Mouse (Mus musculus) intestine, embryonic 16.5 days (tissue): ENCODE data around the gene Aebp1. TPM values are rescaled to one million over a fixed set of nuclear protein-coding genes. Genes with fewer than 3 reads are reported as not detected.
A peak's percentile ranks its signal among the peaks of the same experiment; 100 is the strongest.

Source experiments
- ATAC-seq: fragments of 200-750 bp; cut with Nextera tagmentation; 2 replicates; pipeline ENCODE4 v1.8.0; 2017; ENCODE audit warnings: moderate TSS enrichment, moderate library complexity
- H3K27ac ChIP-seq: fragments of 300-500 bp; sonication (generic); 2 replicates; pipeline ENCODE4 v1.5.1; 2014; ENCODE audit warnings: mild to moderate bottlenecking, low read length
- H3K27me3 ChIP-seq: fragments of 300-500 bp; sonication (generic); replicated peaks from 2 replicates; pipeline ENCODE4 v1.6.1; 2014; ENCODE audit warnings: low read length, control low read depth, mixed read lengths; ENCODE audit not compliant: control insufficient read depth, insufficient read depth
- H3K36me3 ChIP-seq: fragments of 300-500 bp; sonication (generic); 2 replicates; pipeline ENCODE4 v1.6.1; 2014; ENCODE audit warnings: low read length, control low read depth; ENCODE audit not compliant: control insufficient read depth, insufficient read depth
- H3K4me1 ChIP-seq: fragments of 300-500 bp; sonication (generic); 2 replicates; pipeline ENCODE4 v1.6.1; 2014; ENCODE audit warnings: low read length, control low read depth, mixed read lengths; ENCODE audit not compliant: control insufficient read depth, insufficient read depth
- H3K4me2 ChIP-seq: fragments of 300-500 bp; sonication (generic); 2 replicates; pipeline ENCODE4 v1.6.1; 2014; ENCODE audit warnings: low read depth, low read length, control low read depth
- H3K4me3 ChIP-seq: fragments of 300-500 bp; sonication (generic); 2 replicates; pipeline ENCODE4 v1.5.1; 2014; ENCODE audit warnings: mild to moderate bottlenecking, low read length
- H3K9ac ChIP-seq: fragments of 300-500 bp; sonication (generic); 2 replicates; pipeline ENCODE4 v1.6.1; 2014; ENCODE audit warnings: low read depth, low read length
- H3K9me3 ChIP-seq: fragments of 300-500 bp; sonication (generic); 2 replicates; pipeline ENCODE4 v1.6.1; 2016; ENCODE audit warnings: low read length, control low read depth; ENCODE audit not compliant: control insufficient read depth
- WGBS: fragments of 180-500 bp; shearing (Covaris S2); extraction: QIAGEN DNeasy Blood & Tissue Kit; methylation state at CpG from one replicate; pipeline ENCODE4 v1.1.7; 2014; 5-methylcytosine and 5-hydroxymethylcytosine counted together
- polyA plus RNA-seq: library from polyadenylated mRNA; unstranded; fragments of >200 nt; fragmentation: Nextera tagmentation; extraction: Ambion mirVana; gene quantifications from 2 replicates; pipeline ENCODE4 v1.2.1, GENCODE M21; 2015

The Aebp1 gene
- 38.4 and 39.7 TPM in 2 replicates for polyA plus RNA-seq

DNA sequence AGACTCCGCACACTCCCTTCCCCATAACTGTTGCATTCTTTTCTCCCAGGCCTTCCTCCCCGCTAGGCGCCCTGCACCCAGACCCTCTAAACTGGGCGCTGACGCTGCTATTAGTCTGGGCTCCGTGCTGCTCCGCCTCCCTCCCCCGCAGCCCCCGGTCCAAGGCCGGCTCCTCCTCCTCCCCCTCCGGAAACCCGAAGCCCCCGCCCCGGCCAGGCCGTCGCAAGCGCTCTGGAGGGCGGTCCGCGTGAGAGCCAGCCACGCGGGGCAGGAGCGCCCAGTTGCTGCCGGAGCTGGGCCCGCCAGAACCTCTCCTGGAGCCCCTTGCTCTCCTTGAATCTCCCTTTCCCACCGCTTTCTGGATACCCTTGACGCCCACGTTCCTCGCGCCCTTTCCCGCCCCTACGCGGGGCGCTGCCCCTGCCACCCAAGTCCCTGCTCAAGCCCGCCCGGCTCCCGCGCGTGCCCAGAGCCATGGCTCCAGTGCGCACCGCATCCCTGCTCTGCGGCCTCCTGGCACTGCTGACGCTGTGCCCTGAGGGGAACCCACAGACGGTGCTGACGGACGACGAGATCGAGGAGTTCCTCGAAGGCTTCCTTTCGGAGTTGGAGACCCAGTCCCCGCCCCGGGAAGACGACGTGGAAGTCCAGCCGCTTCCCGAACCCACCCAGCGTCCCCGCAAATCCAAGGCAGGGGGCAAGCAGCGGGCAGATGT, at the start of gene Aebp1:
TSS of gene Aebp1 (plus strand) at position 270 of the 716 bp plus-strand sequence.
- WGBS: 2% methylated on average over 56 of the region's 59 CpGs
- peak within 1 kb of the TSS; percentile 24; the same call in 1 of the 2 replicates for H3K27ac ChIP-seq

DNA sequence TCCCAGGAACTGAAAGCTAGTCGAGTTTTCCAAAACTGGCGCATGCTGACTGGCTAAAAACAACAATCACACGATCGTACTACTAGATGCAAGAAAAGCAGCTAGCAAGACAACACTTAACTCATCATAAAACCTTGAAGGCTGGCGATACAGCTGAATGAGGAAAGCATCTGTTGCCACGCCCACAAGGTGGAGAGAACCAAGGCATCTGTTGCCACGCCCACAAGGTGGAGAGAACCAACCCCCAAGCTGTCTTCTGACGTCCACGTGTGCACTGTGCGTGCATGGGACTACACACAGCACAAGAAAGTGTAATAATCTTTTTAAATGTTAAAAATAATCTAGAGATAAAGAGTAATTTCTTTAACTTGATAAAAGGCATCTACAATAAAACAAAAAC, 48.4 kb upstream of the Aebp1 start:
- 74% methylated on average over 10 of the region's 10 CpGs for WGBS

More for the DNA sequence above, at the start of gene Aebp1:
- Histone ChIP-seq H3K27me3 (peaks cover 5% of the 10 kb centered on the region; the same call in 1 of the 2 replicates), H3K9me3 (no peaks in the 10 kb centered on the region), H3K4me1 (peaks cover 13% of the 10 kb centered on the region), H3K4me3 (peak within 1 kb of the TSS; percentile 57), H3K9ac (peak within 1 kb of the TSS; percentile 76), H3K4me2 (peak within 1 kb of the TSS; percentile 79), H3K36me3 (no peaks in the 10 kb centered on the region)
- ATAC-seq: peak; percentile 66

DNA sequence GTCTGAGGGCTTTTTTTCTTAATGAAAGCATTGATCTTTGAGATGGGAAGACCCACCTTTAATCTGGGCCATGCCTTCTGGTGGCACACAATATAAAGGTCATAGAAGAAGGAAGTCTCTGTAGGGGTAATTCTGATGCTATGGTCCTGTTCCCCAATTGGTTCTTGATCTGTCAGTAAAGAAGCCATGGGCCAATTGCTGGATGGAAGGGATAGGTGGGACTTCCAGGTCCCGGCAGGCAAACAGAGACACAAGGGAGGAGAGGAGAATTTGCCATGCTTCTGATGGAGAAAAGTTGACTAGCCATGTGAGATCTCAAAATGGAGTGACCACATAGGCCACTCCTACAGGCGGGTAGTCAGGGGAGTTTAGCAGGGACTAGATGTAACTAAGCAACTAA, 42.5 kb upstream of the Aebp1 start:
- Histone ChIP-seq H3K4me3 (no peak overlapping the region), H3K27ac (no peak overlapping the region), H3K27me3 (no peaks in the 10 kb centered on the region), H3K9ac (no peak overlapping the region), H3K4me2 (no peak overlapping the region), H3K9me3 (no peaks in the 10 kb centered on the region), H3K36me3 (no peaks in the 10 kb centered on the region), H3K4me1 (no peaks in the 10 kb centered on the region)
- WGBS: 81% methylated on average over 2 of the region's 2 CpGs
- ATAC-seq: no peak

More for the DNA sequence above, 48.4 kb upstream of the Aebp1 start:
- no peaks in the 10 kb centered on the region for H3K27me3 ChIP-seq
- ATAC-seq: no peak
- no peak overlapping the region for H3K27ac ChIP-seq
- H3K4me3 ChIP-seq: no peak overlapping the region
- H3K4me2 ChIP-seq: no peak overlapping the region
- H3K9ac ChIP-seq: no peak overlapping the region
- H3K4me1 ChIP-seq: no peaks in the 10 kb centered on the region
- H3K9me3 ChIP-seq: no peaks in the 10 kb centered on the region
- H3K36me3 ChIP-seq: no peaks in the 10 kb centered on the region

DNA sequence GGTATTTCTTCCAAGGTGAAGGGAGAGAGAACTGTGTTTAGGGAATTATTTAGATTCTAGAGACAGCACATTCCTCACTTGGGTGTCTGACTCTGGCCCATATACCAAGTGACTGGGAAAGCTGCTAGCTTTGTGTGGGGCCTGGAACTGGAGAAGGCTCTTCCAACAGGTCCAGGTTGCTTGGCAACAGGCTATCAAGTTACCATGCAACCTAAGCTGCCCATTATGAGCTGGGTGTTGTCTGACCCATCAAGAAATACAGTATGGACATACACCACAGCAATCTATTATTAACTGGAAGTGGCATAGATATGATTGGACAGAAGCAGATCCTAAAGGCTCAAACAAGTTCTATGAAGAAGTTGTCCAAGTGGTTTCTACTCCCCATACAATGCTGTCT, 36.3 kb upstream of the Aebp1 start:
- no peak overlapping the region for H3K27ac ChIP-seq
- no peak for ATAC-seq
- H3K4me3 ChIP-seq: no peak overlapping the region
- H3K27me3 ChIP-seq: no peaks in the 10 kb centered on the region
- peaks cover 11% of the 10 kb centered on the region; the same call in 1 of the 2 replicates for H3K36me3 ChIP-seq
- H3K4me2 ChIP-seq: no peak overlapping the region
- H3K9me3 ChIP-seq: no peaks in the 10 kb centered on the region
- no peak overlapping the region for H3K9ac ChIP-seq
- no peaks in the 10 kb centered on the region for H3K4me1 ChIP-seq

DNA sequence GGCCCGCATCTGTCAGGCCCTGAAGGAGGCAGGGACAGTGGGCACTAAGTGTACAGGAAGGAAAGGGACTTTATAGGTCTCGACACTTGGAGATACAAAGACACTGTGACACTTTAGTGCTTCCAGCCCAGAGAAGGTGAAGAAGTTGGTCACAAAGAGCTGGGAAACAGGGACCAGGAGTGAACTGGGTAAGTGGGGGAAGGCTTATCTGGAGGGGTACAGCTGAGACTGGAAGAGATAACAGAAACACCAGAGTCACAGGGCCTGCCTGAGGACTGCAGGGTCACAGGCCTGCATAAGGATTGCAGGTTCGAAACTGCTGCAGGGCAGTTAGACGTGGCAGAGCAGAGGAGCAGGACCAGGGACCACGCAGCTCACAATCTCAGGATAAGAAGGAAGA, 33.8 kb upstream of the Aebp1 start:
- Histone ChIP-seq H3K9me3 (no peaks in the 10 kb centered on the region), H3K27ac (no peak overlapping the region), H3K36me3 (peaks cover 14% of the 10 kb centered on the region; the same call in 1 of the 2 replicates), H3K27me3 (no peaks in the 10 kb centered on the region), H3K4me2 (no peak overlapping the region), H3K9ac (no peak overlapping the region), H3K4me3 (no peak overlapping the region), H3K4me1 (no peaks in the 10 kb centered on the region)
- ATAC-seq: no peak
- WGBS: 86% methylated on average over 5 of the region's 5 CpGs

DNA sequence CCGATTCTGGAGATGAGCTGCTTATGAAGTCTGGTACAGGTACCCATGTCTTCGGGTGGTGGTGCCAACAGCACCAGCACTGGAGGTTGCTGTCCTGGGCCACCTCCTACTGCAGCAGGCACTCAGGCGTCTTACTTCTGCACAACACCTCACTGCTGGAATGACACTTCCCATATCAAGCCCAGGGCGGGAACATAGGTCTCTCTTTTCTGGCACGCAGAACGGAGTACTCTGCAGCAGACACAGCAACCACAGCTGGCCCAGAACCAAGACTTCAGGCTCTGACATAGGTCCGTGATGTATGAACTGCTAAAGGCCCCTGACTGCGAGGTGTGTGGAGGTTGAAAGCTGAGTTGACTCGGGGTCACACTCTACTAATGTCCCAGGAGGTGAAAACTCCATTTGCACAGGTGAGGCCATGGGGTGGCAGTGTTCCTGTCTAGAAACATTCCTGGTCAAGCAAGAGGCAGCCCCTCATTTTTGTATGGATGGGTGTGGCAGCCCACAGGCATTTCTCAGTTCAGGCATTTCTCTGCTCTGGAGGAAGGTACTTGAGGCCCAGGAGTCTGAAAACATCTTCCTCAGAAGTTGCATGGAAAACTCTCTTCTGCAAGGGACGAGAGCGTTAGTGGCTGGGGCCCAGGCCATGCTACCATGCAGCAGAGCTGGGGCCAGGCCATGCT, 33.1 kb upstream of the Aebp1 start:
- H3K9me3 ChIP-seq: no peaks in the 10 kb centered on the region
- 90% methylated on average over 11 of the region's 11 CpGs for WGBS
- no peaks in the 10 kb centered on the region for H3K4me1 ChIP-seq
- no peak for ATAC-seq
- H3K27me3 ChIP-seq: no peaks in the 10 kb centered on the region
- H3K4me3 ChIP-seq: no peak overlapping the region
- H3K36me3 ChIP-seq: peaks cover 17% of the 10 kb centered on the region; the same call in 1 of the 2 replicates
- H3K4me2 ChIP-seq: no peak overlapping the region
- no peak overlapping the region for H3K9ac ChIP-seq
- no peak overlapping the region for H3K27ac ChIP-seq

DNA sequence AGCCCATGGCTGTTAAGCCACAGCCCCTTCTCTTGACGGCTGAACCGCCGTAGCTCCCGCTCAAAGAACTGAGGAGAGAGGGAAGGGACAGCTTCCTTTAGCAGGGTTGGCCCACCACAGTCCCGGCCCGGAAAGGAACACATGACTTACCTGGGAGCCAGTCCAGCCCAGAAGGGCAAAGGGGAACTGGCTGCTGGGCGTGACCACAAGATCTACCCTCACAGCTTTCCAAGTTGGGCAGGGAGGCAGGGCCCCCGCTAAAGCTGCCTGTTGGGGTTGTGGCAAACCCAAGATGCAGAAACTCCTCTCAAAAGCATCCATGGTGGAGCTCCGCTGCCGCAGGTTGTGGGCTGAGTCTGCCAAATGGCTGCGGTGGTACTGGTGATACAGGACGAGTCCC, 32.4 kb upstream of the Aebp1 start:
- no peak overlapping the region for H3K4me2 ChIP-seq
- no peaks in the 10 kb centered on the region for H3K9me3 ChIP-seq
- H3K4me1 ChIP-seq: no peaks in the 10 kb centered on the region
- no peak for ATAC-seq
- H3K4me3 ChIP-seq: no peak overlapping the region
- H3K36me3 ChIP-seq: peaks cover 20% of the 10 kb centered on the region; the same call in 1 of the 2 replicates
- H3K27ac ChIP-seq: no peak overlapping the region
- 93% methylated on average over 12 of the region's 12 CpGs for WGBS
- H3K27me3 ChIP-seq: no peaks in the 10 kb centered on the region
- H3K9ac ChIP-seq: no peak overlapping the region

DNA sequence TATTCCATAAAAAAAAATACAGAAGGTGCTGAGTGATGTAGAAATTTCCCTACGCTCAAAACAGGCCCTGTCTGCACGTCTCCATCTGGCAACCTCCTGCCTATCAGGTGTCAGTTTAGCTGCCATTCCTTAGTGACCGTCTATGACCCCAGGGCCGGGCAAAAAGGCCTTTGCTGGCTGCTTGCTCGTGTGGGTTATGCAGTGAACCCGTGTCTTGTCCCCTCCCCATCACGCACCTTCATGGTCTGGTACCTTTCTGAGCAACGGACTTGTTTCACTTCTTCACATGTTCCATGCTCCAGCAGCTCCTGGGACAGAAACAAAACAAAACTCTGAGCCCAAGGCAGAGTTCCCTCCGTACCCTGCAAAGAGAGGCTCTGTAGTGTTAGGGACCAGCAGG, 27.2 kb upstream of the Aebp1 start:
- no peak overlapping the region for H3K27ac ChIP-seq
- H3K36me3 ChIP-seq: peaks cover 12% of the 10 kb centered on the region; the same call in 1 of the 2 replicates
- no peak for ATAC-seq
- 91% methylated on average over 9 of the region's 9 CpGs for WGBS
- no peaks in the 10 kb centered on the region for H3K9me3 ChIP-seq
- H3K4me3 ChIP-seq: no peak overlapping the region
- no peak overlapping the region for H3K4me2 ChIP-seq
- no peak overlapping the region for H3K9ac ChIP-seq
- peaks cover 4% of the 10 kb centered on the region for H3K4me1 ChIP-seq
- no peaks in the 10 kb centered on the region for H3K27me3 ChIP-seq

DNA sequence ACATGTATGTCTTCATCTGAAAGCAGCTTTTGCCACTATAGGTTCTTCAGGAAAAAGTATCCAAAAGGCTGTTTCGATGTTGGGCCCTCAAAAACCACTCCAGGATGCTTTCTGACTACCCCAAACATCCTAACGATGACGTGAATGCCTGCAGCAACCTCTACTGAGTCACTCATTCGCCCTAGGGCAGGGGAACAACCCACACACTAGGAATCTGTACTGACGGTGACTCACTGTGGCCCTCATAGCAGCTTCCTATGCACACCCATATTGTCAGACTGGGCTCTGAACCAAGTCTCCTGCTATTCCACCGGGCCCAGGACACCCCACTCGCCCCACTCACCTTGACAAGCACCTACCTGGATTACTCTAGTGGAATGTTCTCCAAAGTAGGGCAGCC, 26.7 kb upstream of the Aebp1 start:
- no peak overlapping the region for H3K27ac ChIP-seq
- H3K4me1 ChIP-seq: peaks cover 4% of the 10 kb centered on the region
- no peaks in the 10 kb centered on the region for H3K9me3 ChIP-seq
- no peak overlapping the region for H3K9ac ChIP-seq
- WGBS: 89% methylated on average over 7 of the region's 7 CpGs
- no peak overlapping the region for H3K4me2 ChIP-seq
- no peaks in the 10 kb centered on the region for H3K27me3 ChIP-seq
- no peak for ATAC-seq
- H3K4me3 ChIP-seq: no peak overlapping the region
- peaks cover 9% of the 10 kb centered on the region; the same call in 1 of the 2 replicates for H3K36me3 ChIP-seq
